Mouse (Mus musculus): ENCODE data around the gene Dapl1.

The Dapl1 gene

DNA sequence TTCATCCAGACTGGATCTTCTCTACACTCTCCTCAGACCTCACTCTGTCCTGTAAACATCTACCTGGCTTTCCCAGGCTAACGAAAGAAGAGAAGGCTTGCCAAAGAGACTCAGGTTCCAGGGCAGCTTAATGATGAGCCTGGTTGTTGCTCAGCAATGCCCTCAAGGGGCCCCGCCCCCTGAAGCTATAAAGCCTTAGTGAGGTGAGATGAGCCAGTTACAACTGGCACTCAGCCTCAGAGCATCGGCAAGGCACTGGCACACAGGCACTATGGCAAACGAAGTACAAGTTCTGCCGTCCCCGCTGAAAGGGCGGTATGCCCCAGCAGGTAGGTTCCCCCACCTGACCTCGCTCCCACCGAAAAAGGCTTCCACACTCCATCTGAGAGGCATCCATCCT is at the start of gene Dapl1:
Gene Dapl1 (plus strand): TSS at position 216 of the 400 bp plus-strand sequence.
- DNase-seq, result peak; percentile 63

DNA sequence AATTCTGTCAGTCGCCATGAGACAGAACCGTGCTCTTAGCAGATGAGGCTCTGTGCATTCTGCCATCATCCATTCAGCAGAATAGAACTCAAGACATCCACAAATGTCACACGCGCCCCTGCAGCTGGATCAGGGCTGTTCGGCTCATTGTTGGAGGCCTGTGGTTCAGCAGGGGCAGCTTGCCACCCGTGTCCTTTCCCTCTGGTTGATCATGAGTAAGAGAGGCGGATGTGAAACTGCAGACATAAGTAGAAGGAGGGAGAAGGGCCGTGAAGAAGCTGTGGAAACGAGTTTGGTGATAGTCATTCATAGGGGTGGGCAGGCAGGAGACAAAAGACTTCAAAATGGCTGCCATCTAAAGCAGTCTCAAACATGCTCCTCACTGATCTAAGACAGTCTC is 49.6 kb upstream of the Dapl1 start:
- DNase-seq, result no peak

DNA sequence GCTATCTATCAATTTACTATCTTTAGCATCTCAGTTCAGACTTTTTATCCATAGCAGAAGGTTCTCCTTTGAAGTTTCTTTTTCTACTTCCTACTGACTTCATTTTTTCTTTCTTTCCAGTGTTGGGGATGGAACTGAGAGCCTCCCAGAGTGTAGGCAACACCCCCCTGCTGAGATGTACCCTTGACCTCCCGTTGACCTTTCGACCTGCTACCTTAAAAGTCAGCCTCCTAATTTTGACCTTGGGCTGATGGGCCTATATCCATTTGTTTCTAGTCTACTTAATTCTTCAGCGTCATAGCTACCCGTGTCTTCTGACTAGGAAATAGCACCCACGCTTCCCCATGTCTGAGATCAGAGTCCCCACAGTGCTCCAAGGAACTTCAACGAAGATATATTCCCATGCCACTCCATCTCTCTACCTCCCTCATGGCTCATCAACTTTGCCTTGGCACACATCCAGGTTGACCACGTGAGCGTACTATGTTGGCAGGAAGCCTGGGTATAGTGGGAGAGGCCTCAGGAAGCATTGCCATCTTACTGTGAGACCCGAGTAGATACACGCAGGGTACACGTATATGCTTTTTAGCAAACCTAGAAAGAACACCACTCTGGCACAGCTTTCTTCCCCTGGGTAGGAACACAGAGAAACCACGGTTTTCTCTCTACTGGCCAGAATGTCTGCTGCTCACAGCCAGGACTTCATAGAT is 46.6 kb upstream of the Dapl1 start:
- DNase-seq, result peak; percentile 77

GRCm38 (mm10) chr2:59438479-59438935 is 45.9 kb upstream of the Dapl1 start:
- peak; percentile 72 for DNase-seq

- DNase-seq, result no peak
These were observed 44.6 kb upstream of the Dapl1 start for GRCm38 (mm10) chr2:59439824-59440223.

- peak; percentile 63 for DNase-seq
These were observed 44.0 kb upstream of the Dapl1 start for GRCm38 (mm10) chr2:59440481-59440880.

- DNase-seq, result no peak
These were observed 42.8 kb upstream of the Dapl1 start for GRCm38 (mm10) chr2:59441681-59442080.

- peak; percentile 96 for DNase-seq
These were observed 37.8 kb upstream of the Dapl1 start for GRCm38 (mm10) chr2:59446671-59447070.

DNA sequence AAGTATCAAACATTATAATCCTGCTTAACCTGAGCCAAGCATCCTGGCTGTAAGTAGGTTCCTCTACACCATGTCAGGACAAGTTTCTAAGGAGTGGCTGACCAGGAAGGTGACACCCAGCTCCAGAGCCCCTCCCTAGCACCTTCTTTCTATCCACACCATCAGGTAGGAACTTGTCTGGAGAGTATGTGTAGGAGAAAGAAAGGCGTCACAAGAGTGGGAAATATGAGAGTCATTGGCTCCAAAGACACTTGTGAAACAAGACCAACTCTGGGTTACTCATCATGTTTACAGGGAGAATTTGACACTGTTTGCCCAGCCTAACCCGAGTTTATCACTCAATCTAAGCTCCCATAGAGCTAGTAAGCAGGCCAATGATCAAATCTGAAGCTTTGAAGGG is 36.7 kb upstream of the Dapl1 start:
- DNase-seq, result no peak

GRCm38 (mm10) chr2:59448516-59448915 is 35.9 kb upstream of the Dapl1 start:
- no peak for DNase-seq

GRCm38 (mm10) chr2:59448921-59449320 is 35.5 kb upstream of the Dapl1 start:
- no peak for DNase-seq

DNA sequence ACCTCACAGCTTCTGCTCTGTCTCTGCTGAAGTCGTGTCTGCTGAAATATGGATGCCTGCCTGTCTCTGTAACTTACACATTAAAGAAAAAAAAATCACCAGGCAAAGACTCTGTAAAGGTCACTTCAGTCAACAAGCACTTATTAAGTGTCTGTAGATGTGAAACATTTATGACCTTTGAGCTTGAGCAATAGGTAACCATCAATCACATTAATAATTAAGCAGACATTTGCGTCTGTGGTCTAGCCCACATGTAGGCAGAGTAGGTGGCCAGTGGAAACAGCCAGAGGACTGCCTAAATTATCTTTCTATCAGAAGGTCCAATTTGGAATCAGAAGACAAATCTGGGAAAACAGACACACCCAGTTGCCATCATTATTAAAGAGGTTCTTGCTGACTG is 32.8 kb upstream of the Dapl1 start:
- no peak for DNase-seq

- no peak for DNase-seq
These were observed 32.4 kb upstream of the Dapl1 start for GRCm38 (mm10) chr2:59452102-59452501.

GRCm38 (mm10) chr2:59462086-59462485 is 22.4 kb upstream of the Dapl1 start:
- DNase-seq, result no peak

DNA sequence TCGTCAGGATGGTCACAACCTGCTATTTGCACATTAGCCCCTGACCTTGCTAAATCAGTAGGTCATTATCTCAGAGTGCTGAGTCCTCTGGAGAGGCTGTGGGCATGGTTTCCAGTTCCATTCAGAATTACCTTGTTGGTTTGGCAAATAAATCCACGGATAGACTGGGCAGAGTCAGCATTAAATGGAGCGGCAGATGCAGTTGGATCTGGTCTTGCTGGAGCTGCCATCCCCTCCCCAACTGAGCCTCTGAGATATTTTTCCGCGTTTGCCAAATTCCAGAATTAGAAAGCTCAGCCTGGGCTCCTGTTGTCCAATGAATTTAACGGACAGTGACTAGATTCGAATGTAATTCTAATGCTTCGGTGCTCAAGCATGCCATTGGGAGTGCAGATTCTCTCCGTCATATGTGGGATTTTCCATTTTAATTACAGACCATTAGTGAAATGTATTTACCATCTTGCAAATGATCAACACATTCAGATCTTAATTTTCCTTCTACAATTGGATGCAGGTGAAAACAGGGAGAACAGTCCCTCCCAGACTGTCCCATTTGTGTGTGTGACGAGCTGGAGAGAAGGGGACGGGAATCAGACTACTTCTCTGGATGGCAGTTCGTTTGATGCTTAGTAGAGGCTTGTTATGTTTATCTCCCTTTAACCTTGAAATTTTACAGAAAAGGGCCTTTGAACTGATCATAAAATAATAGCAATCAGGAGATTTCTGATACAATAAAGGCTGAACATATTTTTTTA is 20.8 kb upstream of the Dapl1 start:
- DNase-seq, result peak; percentile 90

- no peak for DNase-seq
These were observed 18.8 kb upstream of the Dapl1 start for GRCm38 (mm10) chr2:59465671-59466070.

GRCm38 (mm10) chr2:59466358-59466757 is 18.1 kb upstream of the Dapl1 start:
- DNase-seq, result no peak

DNA sequence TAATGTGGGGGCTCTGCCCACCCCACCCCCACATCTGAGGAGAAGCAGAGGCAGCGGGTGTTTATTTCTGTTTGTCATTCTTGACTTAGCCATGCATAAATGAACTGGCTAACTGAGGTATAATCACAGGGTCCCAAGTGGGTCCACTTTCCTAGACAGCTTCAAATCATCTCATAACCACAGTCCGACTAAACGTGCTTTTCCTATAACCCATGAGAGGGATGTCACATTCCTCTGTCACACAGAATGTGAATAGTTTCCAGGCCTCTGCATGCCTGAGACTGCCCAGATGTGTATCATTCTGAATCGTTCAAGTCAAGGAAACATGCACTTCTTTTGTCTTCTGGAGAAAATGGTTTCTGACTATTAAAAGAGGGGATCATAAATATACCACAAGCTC is 17.4 kb upstream of the Dapl1 start:
- DNase-seq, result no peak

DNA sequence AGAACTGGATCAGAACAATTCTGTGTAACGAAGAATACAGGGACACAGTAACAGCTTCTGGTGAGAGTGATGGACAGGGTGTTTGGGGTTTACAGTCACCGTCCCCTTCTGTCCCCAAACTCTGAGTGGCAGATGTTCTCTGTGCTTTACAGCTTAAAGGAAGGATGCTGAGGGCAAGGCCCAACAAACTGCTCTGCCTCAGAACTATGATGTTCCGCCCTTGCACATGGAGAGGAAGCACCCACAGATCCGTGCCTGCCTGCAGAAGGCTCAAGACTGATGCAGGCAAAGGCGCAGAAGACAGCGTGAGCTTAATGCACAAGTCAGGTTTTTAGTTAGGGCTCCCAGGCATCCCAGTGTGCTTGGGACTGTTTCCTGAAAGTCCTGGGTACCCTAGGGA is 16.5 kb upstream of the Dapl1 start:
- DNase-seq, result no peak

DNA sequence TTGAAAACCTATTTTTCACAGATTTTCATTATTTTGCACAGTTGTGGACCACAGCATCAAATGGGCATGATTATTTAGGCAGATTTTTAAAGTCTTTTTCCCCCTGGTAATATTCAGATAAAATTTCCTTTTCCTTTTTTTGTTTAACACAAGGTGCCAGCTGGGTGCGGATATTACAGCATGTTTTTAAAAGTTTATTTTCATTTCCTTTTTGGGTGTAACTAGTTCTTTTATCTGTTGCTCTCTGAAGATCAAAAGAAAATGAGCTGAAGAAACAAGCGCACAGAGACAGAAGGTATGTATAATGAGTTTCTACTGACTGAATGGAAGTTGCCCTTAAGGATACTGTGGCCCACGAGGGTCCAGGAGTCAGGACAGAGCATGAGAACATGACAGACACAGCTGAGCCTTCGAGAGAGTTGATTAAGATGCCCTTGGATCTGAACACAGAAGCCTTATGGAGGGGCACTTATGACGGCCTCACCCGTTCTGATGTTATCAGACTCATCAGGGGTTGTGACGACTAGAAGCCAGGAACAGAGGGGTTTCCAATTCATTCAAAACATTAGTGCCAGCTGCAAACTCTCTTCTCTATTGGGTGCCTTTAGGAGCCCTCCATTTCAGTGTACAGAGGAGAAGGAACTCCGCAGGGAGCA is 14.7 kb upstream of the Dapl1 start:
- DNase-seq, result no peak

DNA sequence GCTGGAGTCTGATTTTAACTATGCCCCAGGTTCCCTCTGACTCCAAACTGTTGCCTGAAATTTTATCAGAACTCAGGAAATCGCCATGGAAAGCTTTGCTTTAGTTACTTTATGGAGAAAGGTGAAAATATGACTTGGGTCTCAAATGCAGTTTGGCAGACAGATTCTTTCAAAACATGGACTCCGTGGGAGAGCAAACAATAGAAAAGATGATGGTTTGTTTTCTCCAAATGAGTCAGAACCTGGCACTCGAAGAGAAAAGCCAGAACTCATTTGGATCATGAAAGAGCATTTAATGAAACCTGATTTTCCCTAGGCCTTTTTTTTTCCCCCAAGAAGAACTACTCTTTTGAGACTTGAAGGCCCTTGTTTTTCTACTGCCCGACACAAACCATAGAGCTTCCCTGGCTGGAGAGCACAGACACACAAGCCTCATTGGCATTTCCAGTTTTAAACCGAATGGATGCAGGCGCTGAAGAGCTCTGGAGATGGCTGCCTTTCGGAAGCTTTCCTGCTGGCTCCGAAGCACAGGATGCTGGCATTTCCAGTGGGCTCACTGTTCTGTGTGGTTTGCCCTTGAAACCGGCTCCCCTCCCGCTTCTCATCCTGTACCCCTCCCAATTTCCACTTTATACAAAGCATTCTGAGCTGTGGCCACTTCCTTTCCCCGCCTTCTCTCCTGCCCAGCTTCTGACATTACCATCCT is 14.0 kb upstream of the Dapl1 start:
- no peak for DNase-seq

GRCm38 (mm10) chr2:59471051-59471948 is 13.2 kb upstream of the Dapl1 start:
- no peak for DNase-seq

All from cerebellum, adult 11-12 months (tissue).